Mouse (Mus musculus) spleen, adult 12 weeks (tissue): ENCODE data around the gene Olfr191.
"Not testable (repeated sequence)": the region's sequence is repeated elsewhere in the genome, so short reads cannot be mapped to it uniquely, and the experiment has no call there.

ENCODE experiments used
- DNase-seq: peaks from one replicate; pipeline ENCODE4 v3.0.0; 2022; ENCODE audit warnings: low spot score

The Olfr191 gene

GRCm38 (mm10) chr16:59089722-59090121 lies at the start of gene Olfr191:
Gene Olfr191, minus strand, starts transcription at chr16:59089822.
- not testable (repeated sequence) for DNase-seq

GRCm38 (mm10) chr16:59130740-59131139 lies 41.1 kb upstream of the Olfr191 start:
- no peak for DNase-seq

- no peak for DNase-seq
Measured at GRCm38 (mm10) chr16:59120969-59121368, 31.3 kb upstream of the Olfr191 start, which contains the start of gene Olfr194. Gene Olfr194, minus strand, starts transcription at chr16:59121069.

DNA sequence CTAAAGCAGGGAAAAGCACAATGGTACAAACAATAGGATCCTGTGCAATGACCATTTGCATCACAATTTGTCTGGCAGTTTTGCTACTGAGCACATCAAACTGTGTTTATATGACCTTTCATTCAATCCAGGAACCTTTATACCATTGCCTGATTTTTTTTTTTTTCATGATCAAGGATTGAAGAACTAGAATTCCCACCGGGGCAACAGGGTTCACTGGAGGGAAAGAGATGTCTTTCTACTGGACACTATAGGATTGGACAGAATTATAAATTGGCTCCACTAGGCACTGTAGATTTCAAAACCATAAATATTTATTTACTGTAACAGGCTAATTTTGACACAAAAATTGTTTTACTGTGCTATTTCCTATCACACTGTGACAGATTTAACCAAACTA lies 22.2 kb upstream of the Olfr191 start, which contains the start of gene Olfr193:
Gene Olfr193 (minus strand): TSS at position 101 of the 400 bp plus-strand sequence.
- no peak for DNase-seq

DNA sequence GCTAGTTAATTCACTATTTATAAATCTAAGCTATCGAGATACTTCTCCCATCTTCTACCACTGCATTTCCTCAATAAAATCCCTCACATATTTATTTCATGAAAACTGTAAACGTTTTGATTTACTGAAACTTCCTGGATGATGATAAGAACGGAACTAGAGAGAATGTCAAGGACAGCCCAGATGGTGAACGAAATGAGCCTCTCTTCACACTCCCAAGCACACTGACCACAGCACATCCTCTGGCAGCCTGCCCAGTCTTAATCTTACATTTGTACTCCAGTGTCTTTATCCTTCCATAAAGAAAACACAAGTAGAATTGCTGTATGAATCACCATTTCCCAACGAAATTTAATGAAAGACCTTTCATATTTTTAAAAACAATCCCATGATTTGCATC lies 18.9 kb upstream of the Olfr191 start:
- not testable (repeated sequence) for DNase-seq

DNA sequence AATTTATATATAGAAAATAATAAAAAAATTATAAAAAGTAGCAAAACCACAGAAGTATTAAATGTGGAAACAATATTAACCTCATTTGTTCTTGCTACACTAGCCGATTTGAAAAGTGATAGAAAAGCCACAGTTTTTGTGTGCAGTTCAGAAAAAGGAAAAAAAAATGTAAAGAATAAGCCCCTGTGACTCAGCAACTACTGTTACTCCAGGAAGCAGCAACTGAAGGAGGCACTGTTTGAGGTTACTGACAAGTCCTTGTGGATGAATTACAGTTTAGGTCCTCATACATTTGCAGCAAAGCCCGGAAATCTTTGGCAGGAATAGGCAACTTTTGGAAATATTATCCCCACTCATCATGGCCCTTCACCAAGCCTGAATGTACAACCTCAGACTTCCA lies 15.7 kb upstream of the Olfr191 start:
- no peak for DNase-seq

DNA sequence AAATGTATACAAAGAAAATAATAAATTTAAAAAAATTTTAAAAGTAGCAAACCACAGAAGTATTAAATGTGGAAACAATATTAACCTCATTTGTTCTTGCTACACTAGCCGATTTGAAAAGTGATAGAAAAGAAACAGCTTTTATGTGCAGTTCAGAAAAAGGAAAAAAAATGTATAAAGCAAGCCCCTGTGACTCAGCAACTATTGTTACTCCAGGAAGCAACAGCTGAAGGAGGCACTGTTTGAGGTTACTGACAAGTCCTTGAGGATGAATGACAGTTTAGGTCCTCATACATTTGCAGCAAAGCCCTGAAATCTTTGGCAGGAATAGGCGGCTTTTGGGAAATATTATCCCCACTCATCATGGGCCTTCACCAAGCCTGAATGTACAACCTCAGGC lies 8.5 kb downstream of the Olfr191 start:
- DNase-seq = not testable (repeated sequence)

GRCm38 (mm10) chr16:59077905-59078304 lies 11.7 kb downstream of the Olfr191 start, which contains the start of gene Olfr190:
Gene Olfr190, minus strand, starts transcription at chr16:59078005.
- DNase-seq = no peak

GRCm38 (mm10) chr16:59073520-59073919 lies 16.1 kb downstream of the Olfr191 start:
- DNase-seq = no peak

DNA sequence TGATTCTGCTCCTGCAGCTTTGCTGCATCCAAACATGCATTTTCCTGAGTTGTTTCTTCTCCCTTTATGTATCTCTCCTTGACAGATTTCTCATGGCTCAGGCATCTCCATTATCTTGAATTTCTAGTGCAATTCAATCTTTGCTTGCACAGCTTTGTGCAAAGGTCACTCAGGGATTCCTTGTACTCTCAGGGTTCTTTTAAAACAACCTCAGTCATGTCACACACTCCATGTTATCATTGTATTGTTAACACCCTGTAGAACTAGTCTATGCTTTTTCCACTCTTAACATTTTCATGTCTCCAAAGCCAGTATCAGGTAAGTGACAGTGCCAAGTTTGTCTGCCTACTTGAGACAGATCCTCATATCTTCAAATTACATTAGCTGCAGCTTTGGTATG lies 17.9 kb downstream of the Olfr191 start:
- DNase-seq = no peak

DNA sequence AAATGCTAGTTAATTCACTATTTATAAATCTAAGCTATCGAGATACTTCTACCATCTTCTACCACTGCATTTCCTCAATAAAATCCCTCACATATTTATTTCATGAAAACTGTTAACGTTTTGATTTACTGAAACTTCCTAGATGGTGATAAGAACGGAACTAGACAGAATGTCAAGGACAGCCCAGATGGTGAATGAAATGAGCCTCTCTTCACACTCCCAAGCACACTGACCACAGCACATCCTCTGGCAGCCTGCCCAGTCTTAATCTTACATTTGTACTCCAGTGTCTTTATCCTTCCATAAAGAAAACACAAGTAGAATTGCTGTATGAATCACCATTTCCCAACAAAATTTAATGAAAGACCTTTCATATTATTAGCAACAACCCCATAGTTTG lies 27.2 kb downstream of the Olfr191 start:
- DNase-seq = not testable (repeated sequence)

DNA sequence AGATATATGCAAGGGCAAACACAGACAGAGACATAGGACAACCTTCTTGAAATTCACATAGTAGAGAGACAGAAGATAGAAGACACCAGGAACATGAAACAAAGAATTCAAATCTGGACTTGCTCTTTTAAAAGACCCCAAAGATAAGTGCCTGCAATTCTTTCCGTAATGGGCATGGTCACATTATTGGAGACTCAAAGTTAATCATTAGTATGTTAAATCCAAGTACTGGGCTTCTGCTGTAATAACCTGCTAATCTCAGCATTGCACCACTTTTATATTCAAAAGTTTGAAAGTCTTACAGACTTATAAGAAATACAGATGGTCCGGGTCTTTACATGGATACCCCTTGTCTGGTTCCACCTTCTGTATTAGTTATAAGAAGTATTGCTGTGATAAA lies 40.3 kb downstream of the Olfr191 start:
- not testable (repeated sequence) for DNase-seq

DNA sequence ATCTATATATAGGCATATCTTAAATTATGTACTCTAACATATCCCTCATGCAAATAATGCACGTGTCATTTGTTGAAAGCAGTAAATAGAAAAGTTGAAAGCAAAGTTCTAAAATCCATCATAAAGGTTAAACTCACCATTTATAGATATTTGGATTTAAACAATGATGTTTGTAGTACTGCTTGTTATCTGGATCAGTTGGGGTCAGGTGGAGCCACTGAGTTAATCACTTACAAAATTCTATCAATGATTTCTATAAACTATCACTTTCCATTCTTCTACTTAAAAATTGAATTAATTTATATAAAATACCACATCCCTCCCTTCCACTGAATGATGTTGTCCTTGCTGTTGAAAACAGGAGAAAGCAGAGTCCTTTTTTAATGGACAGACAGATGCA lies 40.8 kb downstream of the Olfr191 start:
- DNase-seq = no peak

DNA sequence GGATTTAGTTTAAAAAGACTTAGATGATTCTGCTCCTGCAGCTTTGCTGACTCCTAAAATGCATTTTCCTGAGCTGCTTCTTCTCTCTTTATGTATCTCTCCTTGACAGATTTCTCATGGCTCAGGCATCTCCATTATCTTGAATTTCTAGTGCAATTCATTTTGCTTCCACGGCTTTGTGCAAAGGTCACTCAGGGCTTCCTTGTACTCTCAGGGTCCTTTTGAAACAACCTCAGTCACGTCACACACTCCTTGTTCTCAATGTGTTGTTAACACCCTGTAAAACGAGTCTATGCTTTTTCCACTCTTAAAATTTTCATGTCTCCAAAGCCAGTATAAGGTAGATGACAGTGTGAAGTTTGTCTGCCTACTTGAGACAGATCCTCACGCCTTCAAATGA lies 42.0 kb downstream of the Olfr191 start:
- no peak for DNase-seq

GRCm38 (mm10) chr16:59045835-59046234 lies 43.8 kb downstream of the Olfr191 start:
- no peak for DNase-seq

DNA sequence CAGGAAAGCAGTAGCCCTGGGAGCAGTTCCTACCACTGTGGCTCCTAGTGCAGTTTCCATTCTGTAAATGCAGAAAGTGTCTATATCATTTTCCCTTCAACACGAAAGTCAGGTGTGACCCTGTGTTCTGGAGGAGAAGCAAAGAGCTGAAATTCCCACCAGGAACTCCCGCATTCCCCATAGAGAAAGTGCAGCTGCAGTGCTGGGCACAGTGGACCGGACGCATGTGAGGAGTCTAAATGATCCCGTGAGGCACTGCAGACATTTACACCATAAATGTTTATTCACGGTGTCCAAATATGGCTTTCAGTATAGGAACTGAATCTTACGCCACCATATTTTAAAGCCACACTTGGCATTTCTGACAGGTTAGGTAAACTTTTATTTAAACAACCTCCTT lies 49.9 kb downstream of the Olfr191 start, which contains the start of gene Olfr187:
Gene Olfr187 (minus strand): TSS at position 58 of the 400 bp plus-strand sequence.
- DNase-seq = no peak
